Mouse (Mus musculus): ENCODE results near the gene Slc2a13.

GRCm38 (mm10) chr15:91524451-91524850 is 48.6 kb downstream of the Slc2a13 start:
- TF ChIP-seq POLR2A (IDR thresholded peaks at IDR 0.05; ENCODE audit: control insufficient read depth, low read depth, low read length) (no peak), CTCF (IDR thresholded peaks at IDR 0.05; ENCODE audit: control insufficient read depth, insufficient read depth, insufficient replicate concordance, low read depth, low read length) (no peak)

All from testis, adult 2 months (tissue).